16 mouse cellular contexts compared by ENCODE assay signal in genomic region chr11:52364376-52364775, GRCm38 (mm10). TPM values are rescaled to one million over a fixed set of nuclear protein-coding genes. Genes with fewer than 3 reads are reported as not detected.
DNase-seq lines count a peak whose midpoint lies in the region; ATAC-seq and TF ChIP-seq lines count a peak whose summit lies in the region.
"Had no signal": no experiment of that assay in that cellular context is flagged by ENCODE, and none has a peak within 500 bp of the region (broad histone marks: within the 10 kb centered on the region; RNA-seq: fewer than 3 reads in every experiment).

No protein-coding gene starts in this region.

- no peak for TF ChIP-seq EP300 in stomach, postnatal 0 days (optimal IDR thresholded peaks at IDR 0.05)

- peaks cover 2% of the 10 kb centered on the region; the same call in 1 of the 2 replicates for H3K36me3 ChIP-seq in heart, embryonic 16.5 days (ENCODE audit: control insufficient read depth, insufficient read depth)
- no peaks in the 10 kb centered on the region for H3K36me3 ChIP-seq in stomach, embryonic 15.5 days
- no peaks in the 10 kb centered on the region for H3K36me3 ChIP-seq in stomach, postnatal 0 days (ENCODE audit: control insufficient read depth, insufficient read depth, low read length)
- H3K36me3 ChIP-seq in liver, embryonic 15.5 days (replicated peaks), result no peaks in the 10 kb centered on the region
- H3K36me3 ChIP-seq in forebrain, embryonic 11.5 days (ENCODE audit: control insufficient read depth, insufficient read depth, low read length), result no peaks in the 10 kb centered on the region
- H3K36me3 ChIP-seq: forebrain, embryonic 12.5 days; hindbrain, embryonic 13.5 days; midbrain, embryonic 15.5 days had no signal

- H3K9me3 ChIP-seq in heart, embryonic 16.5 days (replicated peaks; ENCODE audit: control insufficient read depth, low read length), result no peaks in the 10 kb centered on the region
- no peaks in the 10 kb centered on the region for H3K9me3 ChIP-seq in stomach, embryonic 15.5 days
- H3K9me3 ChIP-seq in stomach, postnatal 0 days (ENCODE audit: control insufficient read depth, low read length), result no peaks in the 10 kb centered on the region
- no peaks in the 10 kb centered on the region for H3K9me3 ChIP-seq in liver, embryonic 15.5 days (replicated peaks)
- H3K9me3 ChIP-seq in forebrain, embryonic 11.5 days (ENCODE audit: control insufficient read depth, low read length), result no peaks in the 10 kb centered on the region
- H3K9me3 ChIP-seq: forebrain, embryonic 12.5 days; hindbrain, embryonic 13.5 days; megakaryocyte, embryonic 14.5 days; midbrain, embryonic 15.5 days had no signal

- H3K4me3 ChIP-seq in gastrocnemius, adult 2 months, result peak overlapping the region; percentile 100
- peak overlapping the region; percentile 32 for H3K4me3 ChIP-seq in heart, embryonic 16.5 days (ENCODE audit: low read length)
- no peak overlapping the region for H3K4me3 ChIP-seq in stomach, embryonic 15.5 days (replicated peaks)
- no peak overlapping the region for H3K4me3 ChIP-seq in stomach, postnatal 0 days (ENCODE audit: low read depth, low read length)
- no peak overlapping the region for H3K4me3 ChIP-seq in liver, embryonic 15.5 days (replicated peaks)
- no peak overlapping the region for H3K4me3 ChIP-seq in forebrain, embryonic 11.5 days (ENCODE audit: low read depth, low read length)
- H3K4me3 ChIP-seq: forebrain, embryonic 12.5 days; hindbrain, embryonic 13.5 days; midbrain, embryonic 15.5 days had no signal

- no peak for ATAC-seq in heart, embryonic 16.5 days (replicated peaks; ENCODE audit: extremely low read depth, insufficient read depth, low FRiP score)
- ATAC-seq in stomach, embryonic 15.5 days (ENCODE audit: insufficient read depth, low FRiP score, low read depth), result no peak
- ATAC-seq in stomach, postnatal 0 days (ENCODE audit: low FRiP score, low TSS enrichment), result no peak
- no peak for ATAC-seq in liver, embryonic 15.5 days (ENCODE audit: insufficient read depth)
- no peak for ATAC-seq in forebrain, embryonic 11.5 days (replicated peaks; ENCODE audit: low FRiP score)
- ATAC-seq: activated CD4-positive, CD25-positive, alpha-beta regulatory T cell, adult 4 months; midbrain, embryonic 15.5 days had no signal

- H3K4me2 ChIP-seq in heart, embryonic 16.5 days (ENCODE audit: low read depth, low read length), result peak overlapping the region; percentile 66
- H3K4me2 ChIP-seq in stomach, embryonic 15.5 days, result no peak overlapping the region
- H3K4me2 ChIP-seq in stomach, postnatal 0 days (replicated peaks; ENCODE audit: low read depth), result no peak overlapping the region
- 0 out of 2 replicates have a peak overlapping the region, but pooled peaks have one; percentile 1 for H3K4me2 ChIP-seq in liver, embryonic 15.5 days
- H3K4me2 ChIP-seq in forebrain, embryonic 11.5 days (ENCODE audit: low read depth, low read length, severe bottlenecking), result no peak overlapping the region
- H3K4me2 ChIP-seq: forebrain, embryonic 12.5 days; hindbrain, embryonic 13.5 days; midbrain, embryonic 15.5 days had no signal

- no peak for TF ChIP-seq CTCF in gastrocnemius, adult 2 months (IDR thresholded peaks at IDR 0.05)
- no peak for TF ChIP-seq CTCF in stomach, postnatal 0 days (IDR thresholded peaks at IDR 0.05; ENCODE audit: low read depth)

- H3K27me3 ChIP-seq in heart, embryonic 16.5 days (ENCODE audit: control insufficient read depth, insufficient read depth, low read length), result no peaks in the 10 kb centered on the region
- H3K27me3 ChIP-seq in stomach, embryonic 15.5 days (replicated peaks), result no peaks in the 10 kb centered on the region
- no peaks in the 10 kb centered on the region for H3K27me3 ChIP-seq in stomach, postnatal 0 days (ENCODE audit: control insufficient read depth, insufficient read depth, low read length)
- no peaks in the 10 kb centered on the region for H3K27me3 ChIP-seq in liver, embryonic 15.5 days
- H3K27me3 ChIP-seq in forebrain, embryonic 11.5 days (ENCODE audit: control insufficient read depth, insufficient read depth, low read length), result no peaks in the 10 kb centered on the region
- H3K27me3 ChIP-seq: CH12.LX; forebrain, embryonic 12.5 days; hindbrain, embryonic 13.5 days; megakaryocyte, embryonic 14.5 days; midbrain, embryonic 15.5 days had no signal

- intact Hi-C loops in gastrocnemius, adult 2 months (cut with DNase I), result no loop called here
- intact Hi-C loops in heart, postnatal 14 days (cut with DNase I), result no loop called here

- peak overlapping the region; percentile 99 for H3K27ac ChIP-seq in gastrocnemius, adult 2 months
- peak overlapping the region; percentile 95 for H3K27ac ChIP-seq in heart, embryonic 16.5 days (ENCODE audit: low read length)
- peak overlapping the region; percentile 59; the same call in 1 of the 2 replicates for H3K27ac ChIP-seq in stomach, embryonic 15.5 days
- H3K27ac ChIP-seq in stomach, postnatal 0 days (replicated peaks), result no peak overlapping the region
- no peak overlapping the region for H3K27ac ChIP-seq in liver, embryonic 15.5 days (replicated peaks)
- H3K27ac ChIP-seq in forebrain, embryonic 11.5 days (ENCODE audit: low read depth, low read length), result no peak overlapping the region
- H3K27ac ChIP-seq: forebrain, embryonic 12.5 days; hindbrain, embryonic 13.5 days; midbrain, embryonic 15.5 days had no signal

- 62% methylated on average over 2 of the region's 2 CpGs for WGBS in heart, embryonic 16.5 days
- 75% methylated on average over 2 of the region's 2 CpGs for WGBS in stomach, embryonic 15.5 days
- 58% methylated on average over 2 of the region's 2 CpGs for WGBS in stomach, postnatal 0 days
- 69% methylated on average over 2 of the region's 2 CpGs for WGBS in liver, embryonic 15.5 days (ENCODE audit: insufficient replicate concordance)
- 84% methylated on average over 2 of the region's 2 CpGs for WGBS in forebrain, embryonic 11.5 days

- peak overlapping the region; percentile 46 for H3K9ac ChIP-seq in heart, embryonic 16.5 days (ENCODE audit: low read length)
- no peak overlapping the region for H3K9ac ChIP-seq in stomach, embryonic 15.5 days
- H3K9ac ChIP-seq in stomach, postnatal 0 days (ENCODE audit: low read length), result no peak overlapping the region
- H3K9ac ChIP-seq in liver, embryonic 15.5 days, result no peak overlapping the region
- no peak overlapping the region for H3K9ac ChIP-seq in forebrain, embryonic 11.5 days (ENCODE audit: low read length)
- H3K9ac ChIP-seq: forebrain, embryonic 12.5 days; midbrain, embryonic 15.5 days had no signal

- no peak for DNase-seq in gastrocnemius, adult 2 months
- DNase-seq in gastrocnemius, adult 18-20 months (ENCODE audit: low spot score), result no peak
- no peak for DNase-seq in heart, postnatal 14 days
- DNase-seq in stomach, postnatal 0 days (ENCODE audit: low spot score), result no peak
- DNase-seq in forebrain, embryonic 11.5 days (ENCODE audit: low spot score), result no peak
- DNase-seq: cerebellum, adult 9-10 months; kidney, adult 11 months had no signal

- H3K4me1 ChIP-seq in heart, embryonic 16.5 days (ENCODE audit: control insufficient read depth, insufficient read depth, low read length), result peaks cover 67% of the 10 kb centered on the region
- H3K4me1 ChIP-seq in stomach, embryonic 15.5 days, result peaks cover 61% of the 10 kb centered on the region
- H3K4me1 ChIP-seq in stomach, postnatal 0 days (replicated peaks; ENCODE audit: control insufficient read depth, insufficient read depth), result peaks cover 13% of the 10 kb centered on the region
- H3K4me1 ChIP-seq in liver, embryonic 15.5 days (replicated peaks), result peaks cover 92% of the 10 kb centered on the region
- peaks cover 13% of the 10 kb centered on the region; the same call in 1 of the 2 replicates for H3K4me1 ChIP-seq in forebrain, embryonic 11.5 days (replicated peaks; ENCODE audit: control insufficient read depth, insufficient read depth, low read length)

RNA-seq across cellular contexts. Expression of gene Vdac1, which starts 3.7 kb away (rescaled TPM):
- 1,000 to 10,000 TPM; 1,359 to 1,549 TPM for total RNA-seq in gastrocnemius, adult 2 months (2021)
- 1,000 to 10,000 TPM; 1,411 to 1,472 TPM for total RNA-seq in gastrocnemius, adult 18-20 months (2021)
- polyA plus RNA-seq in heart, embryonic 16.5 days (2015; fragmentation: Nextera tagmentation; extraction: Ambion mirVana), result 541 and 624 TPM in 2 replicates
- 100 to 1,000 TPM; 926 to 937 TPM for total RNA-seq in heart, postnatal 14 days (2021)
- polyA plus RNA-seq in stomach, embryonic 15.5 days (2015; fragmentation: Nextera tagmentation; extraction: Ambion mirVana), result 266 and 271 TPM in 2 replicates
- polyA plus RNA-seq in stomach, postnatal 0 days (2015; fragmentation: Nextera tagmentation; extraction: Ambion mirVana), result 189 and 193 TPM in 2 replicates
- polyA plus RNA-seq in liver, embryonic 15.5 days (2015; fragmentation: Nextera tagmentation; extraction: Ambion mirVana), result 119 TPM in 2 replicates
- 198 and 207 TPM in 2 replicates for polyA plus RNA-seq in forebrain, embryonic 11.5 days (2014; fragmentation: Nextera tagmentation; extraction: Ambion mirVana)

RNA-seq across cellular contexts. Expression of gene 9530068E07Rik, which starts 31.9 kb away (rescaled TPM):
- 10 to 100 TPM; 41.5 to 48.5 TPM for total RNA-seq in gastrocnemius, adult 2 months (2021)
- 10 to 100 TPM; 41.5 to 45.8 TPM for total RNA-seq in gastrocnemius, adult 18-20 months (2021)
- 182 and 205 TPM in 2 replicates for polyA plus RNA-seq in heart, embryonic 16.5 days (2015; fragmentation: Nextera tagmentation; extraction: Ambion mirVana)
- total RNA-seq in heart, postnatal 14 days (2021), result 10 to 100 TPM; 87.6 to 89.3 TPM
- 185 and 189 TPM in 2 replicates for polyA plus RNA-seq in stomach, embryonic 15.5 days (2015; fragmentation: Nextera tagmentation; extraction: Ambion mirVana)
- polyA plus RNA-seq in stomach, postnatal 0 days (2015; fragmentation: Nextera tagmentation; extraction: Ambion mirVana), result 104 and 115 TPM in 2 replicates
- polyA plus RNA-seq in liver, embryonic 15.5 days (2015; fragmentation: Nextera tagmentation; extraction: Ambion mirVana), result 55.4 and 58.7 TPM in 2 replicates
- polyA plus RNA-seq in forebrain, embryonic 11.5 days (2014; fragmentation: Nextera tagmentation; extraction: Ambion mirVana), result 162 and 169 TPM in 2 replicates

Comparison
In these comparisons a context has a peak if more than half of its experiments do, and no peak if none do; other contexts are left out.
1. H3K27ac ChIP-seq: peak in gastrocnemius, adult 2 months (single experiment), heart, embryonic 16.5 days (single experiment) and stomach, embryonic 15.5 days (single experiment); none in stomach, postnatal 0 days (single experiment), liver, embryonic 15.5 days (single experiment) and forebrain, embryonic 11.5 days (single experiment).
2. H3K4me3 ChIP-seq: peak in gastrocnemius, adult 2 months (single experiment) and heart, embryonic 16.5 days (single experiment); none in stomach, embryonic 15.5 days (single experiment), stomach, postnatal 0 days (single experiment), liver, embryonic 15.5 days (single experiment) and forebrain, embryonic 11.5 days (single experiment).
3. H3K4me2 ChIP-seq: peak in heart, embryonic 16.5 days (single experiment) and liver, embryonic 15.5 days (single experiment); none in stomach, embryonic 15.5 days (single experiment), stomach, postnatal 0 days (single experiment) and forebrain, embryonic 11.5 days (single experiment).